Mouse (Mus musculus) heart, adult 2 months (tissue): ENCODE results near the gene Hspa12a. TPM values are rescaled to one million over a fixed set of nuclear protein-coding genes. Genes with fewer than 3 reads are reported as not detected.

ENCODE experiments used
- DNase-seq, 2 experiments: peaks; one replicate each; pipeline ENCODE4 v3.0.0; 2021
- H3K27ac ChIP-seq: fragments of 200-600 bp; 2 replicates; pipeline ENCODE4 v1.8.1; 2022
- H3K27me3 ChIP-seq: fragments of 200-500 bp; 2 replicates; pipeline ENCODE4 v1.6.1; 2012; ENCODE audit warnings: mild to moderate bottlenecking, low read length, inconsistent platforms, mixed read lengths; ENCODE audit not compliant: control insufficient read depth, insufficient read depth
- H3K36me3 ChIP-seq: fragments of 200-500 bp; 2 replicates; pipeline ENCODE4 v1.6.1; 2012; ENCODE audit warnings: low read length, inconsistent platforms; ENCODE audit not compliant: control insufficient read depth, insufficient read depth
- H3K4me1 ChIP-seq: fragments of 200-500 bp; 2 replicates; pipeline ENCODE4 v1.6.1; 2011; ENCODE audit warnings: low read length; ENCODE audit not compliant: control insufficient read depth, insufficient read depth
- H3K4me3 ChIP-seq: fragments of 200-600 bp; 2 replicates; pipeline ENCODE4 v1.8.1; 2022
- H3K79me2 ChIP-seq: fragments of 200-500 bp; replicated peaks from 2 replicates; pipeline ENCODE4 v1.6.1; 2012; ENCODE audit warnings: mild to moderate bottlenecking, inconsistent platforms, low read length, moderate library complexity, mixed read lengths; ENCODE audit not compliant: control insufficient read depth, insufficient read depth
- H3K9ac ChIP-seq: fragments of 200-500 bp; 2 replicates; pipeline ENCODE4 v1.6.1; 2012; ENCODE audit warnings: low read depth, mild to moderate bottlenecking, control low read depth, inconsistent platforms, low read length, mixed read lengths
- CTCF ChIP-seq: fragments of 200-600 bp; IDR thresholded peaks from 2 replicates; pipeline ENCODE4 v1.8.1; 2022; ENCODE audit warnings: antibody characterized with exemption, mild to moderate bottlenecking, moderate library complexity
- EP300 ChIP-seq: fragments of 200-500 bp; IDR thresholded peaks from 2 replicates; pipeline ENCODE4 v1.6.1; 2011; ENCODE audit warnings: low read depth, low read length, control low read depth; ENCODE audit not compliant: insufficient read depth
- POLR2A ChIP-seq: fragments of 200-500 bp; IDR thresholded peaks from 2 replicates; pipeline ENCODE4 v1.6.1; 2011; ENCODE audit warnings: mild to moderate bottlenecking, low read depth, low read length, control low read depth; ENCODE audit not compliant: insufficient read depth
- WGBS: fragments of 180-500 bp; shearing (Covaris S2); methylation state at CpG from one replicate; pipeline ENCODE4 v1.1.7; 2018; 5-methylcytosine and 5-hydroxymethylcytosine counted together
- intact Hi-C: fragments of 180-260 bp; cut with DNase I; formaldehyde crosslinking; loops from one replicate; pipeline ENCODE4 v1.15.1; 2025
- long read RNA-seq: library from polyadenylated mRNA; stranded (forward); transcript quantifications from one replicate; pipeline ENCODE4 v2.0.0, GENCODE M21; 2021
- polyA plus RNA-seq: library from polyadenylated mRNA; depleted of rRNA; stranded (reverse); fragments of >200 nt; gene quantifications from 2 replicates; pipeline ENCODE4 v1.2.3, GENCODE M21; 2012; rRNA removed
- total RNA-seq, 2 experiments: library from RNA; stranded (reverse); gene quantifications; 2 replicates each; pipeline ENCODE4 v1.2.3; 2021

Hspa12a gene
- 10 to 100 TPM; 14.7 to 17.7 TPM for total RNA-seq
- 12.2 and 21.8 TPM in 2 replicates for polyA plus RNA-seq
- long read RNA-seq, full-length matches to known transcripts, result 3 of 10 reads
- long read RNA-seq, partial matches to known transcripts, result 1 of 10 reads
- long read RNA-seq, other reads (novel, unspliced or antisense), result 6 of 10 reads

GRCm38 (mm10) chr19:58942841-58943828, at the start of gene Hspa12a, which contains the start of gene Eno4:
TSS of gene Hspa12a (minus strand) at chr19:58943654.
TSS of gene Eno4 (plus strand) at chr19:58943425.
- peak within 1 kb of the TSS; percentile 78 for H3K27ac ChIP-seq
- H3K36me3 ChIP-seq, result no peaks in the 10 kb centered on the region
- peaks cover 2% of the 10 kb centered on the region for H3K4me1 ChIP-seq
- peak; percentile 95 to 96 for DNase-seq
- no peaks in the 10 kb centered on the region for H3K27me3 ChIP-seq
- intact Hi-C loops, result loop anchor here (10.0 kb wide), 1 partner anchor 402 kb away; the partner anchor contains the start of gene Pdzd8
- TF ChIP-seq POLR2A (peak; percentile 94), CTCF (no peak)
- peak within 1 kb of the TSS; percentile 57 for H3K9ac ChIP-seq
- peak within 1 kb of the TSS; percentile 66 for H3K4me3 ChIP-seq
- WGBS, result under 1% methylated on average over 65 of the region's 65 CpGs
- no peaks in the 10 kb centered on the region for H3K79me2 ChIP-seq

GRCm38 (mm10) chr19:58981571-58981970, 38.1 kb upstream of the Hspa12a start:
- H3K27ac ChIP-seq, result no peak overlapping the region
- no peak overlapping the region for H3K9ac ChIP-seq
- no peaks in the 10 kb centered on the region for H3K79me2 ChIP-seq
- TF ChIP-seq POLR2A (no peak), CTCF (no peak)
- H3K36me3 ChIP-seq, result no peaks in the 10 kb centered on the region
- WGBS, result 44% methylated on average over 9 of the region's 9 CpGs
- no peak overlapping the region for H3K4me3 ChIP-seq
- no peaks in the 10 kb centered on the region; the same call in 1 of the 2 replicates for H3K4me1 ChIP-seq
- intact Hi-C loops, result no loop called here
- no peaks in the 10 kb centered on the region for H3K27me3 ChIP-seq
- no peak for DNase-seq

GRCm38 (mm10) chr19:58980056-58980440, 36.6 kb upstream of the Hspa12a start:
- H3K79me2 ChIP-seq, result no peaks in the 10 kb centered on the region
- 44% methylated on average over 5 of the region's 5 CpGs for WGBS

GRCm38 (mm10) chr19:58979436-58980055, 36.1 kb upstream of the Hspa12a start:
- peak; percentile 33 to 47 for DNase-seq
- WGBS, result 28% methylated on average over 13 of the region's 13 CpGs
- Histone ChIP-seq H3K4me1 (no peaks in the 10 kb centered on the region; the same call in 1 of the 2 replicates), H3K27ac (no peak overlapping the region), H3K79me2 (no peaks in the 10 kb centered on the region), H3K9ac (no peak overlapping the region), H3K36me3 (no peaks in the 10 kb centered on the region), H3K4me3 (peak overlapping the region; percentile 23), H3K27me3 (no peaks in the 10 kb centered on the region; the same call in 1 of the 2 replicates)
- intact Hi-C loops, result no loop called here
- TF ChIP-seq POLR2A, result no peak
- no peak for TF ChIP-seq EP300
- no peak for TF ChIP-seq CTCF

More at GRCm38 (mm10) chr19:58980056-58980440, 36.6 kb upstream of the Hspa12a start:
- intact Hi-C loops, result no loop called here
- no peaks in the 10 kb centered on the region; the same call in 1 of the 2 replicates for H3K27me3 ChIP-seq
- no peak for DNase-seq
- TF ChIP-seq EP300 (no peak), CTCF (no peak), POLR2A (no peak)
- H3K9ac ChIP-seq, result no peak overlapping the region
- no peak overlapping the region for H3K27ac ChIP-seq
- H3K4me3 ChIP-seq, result peak overlapping the region; percentile 23
- no peaks in the 10 kb centered on the region; the same call in 1 of the 2 replicates for H3K4me1 ChIP-seq
- no peaks in the 10 kb centered on the region for H3K36me3 ChIP-seq

- Histone ChIP-seq H3K79me2 (no peaks in the 10 kb centered on the region), H3K27me3 (no peaks in the 10 kb centered on the region; the same call in 1 of the 2 replicates), H3K27ac (no peak overlapping the region), H3K9ac (no peak overlapping the region), H3K4me1 (no peaks in the 10 kb centered on the region; the same call in 1 of the 2 replicates), H3K36me3 (no peaks in the 10 kb centered on the region), H3K4me3 (no peak overlapping the region)
- intact Hi-C loops, result no loop called here
- peak; percentile 8 to 21 for DNase-seq
- TF ChIP-seq CTCF, result no peak
- TF ChIP-seq POLR2A, result no peak
- TF ChIP-seq EP300, result no peak
- 49% methylated on average over 11 of the region's 11 CpGs for WGBS
Observed at GRCm38 (mm10) chr19:58978401-58979171, 35.1 kb upstream of the Hspa12a start.
